Mouse (Mus musculus) kidney, postnatal 36 days (tissue): ENCODE measurements around the gene Icam2.

Source experiments
- DNase-seq, 2 experiments: peaks; one replicate each; pipeline ENCODE4 v3.0.0; 2021 to 2022; ENCODE audit warnings: mixed read lengths in 2 of 2

Gene Icam2

DNA sequence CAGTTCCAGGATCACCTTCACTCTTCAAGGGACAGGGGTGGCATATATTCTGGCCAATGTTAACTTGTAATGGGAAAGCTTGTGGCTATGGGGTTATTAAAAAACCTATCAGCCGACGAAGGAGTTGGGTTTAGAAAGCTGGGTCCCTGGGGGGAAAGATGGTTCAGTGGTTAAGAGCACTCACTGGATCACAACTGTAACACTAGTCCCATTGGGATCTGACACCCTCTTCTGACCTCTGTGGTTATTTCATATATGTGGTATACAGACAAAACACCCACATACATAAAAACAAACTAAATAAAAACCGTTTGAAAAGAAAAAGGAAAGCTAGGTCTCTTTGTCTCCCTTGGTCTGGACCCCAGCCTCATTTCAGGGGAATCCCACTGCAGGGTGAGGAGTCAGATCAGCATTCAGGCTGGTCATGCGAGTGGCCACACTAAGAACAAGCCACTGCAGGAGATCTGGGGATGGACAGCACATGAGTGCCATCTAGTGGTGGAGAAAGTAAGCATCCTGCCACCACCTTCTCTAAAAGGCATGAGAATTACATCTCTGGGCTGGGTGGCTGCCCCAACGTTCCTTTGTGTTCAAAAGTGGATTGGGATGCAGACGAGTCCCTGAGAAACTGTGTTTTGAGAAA is 3.8 kb upstream of the Icam2 start:
- peak; percentile 76 to 82 for DNase-seq

DNA sequence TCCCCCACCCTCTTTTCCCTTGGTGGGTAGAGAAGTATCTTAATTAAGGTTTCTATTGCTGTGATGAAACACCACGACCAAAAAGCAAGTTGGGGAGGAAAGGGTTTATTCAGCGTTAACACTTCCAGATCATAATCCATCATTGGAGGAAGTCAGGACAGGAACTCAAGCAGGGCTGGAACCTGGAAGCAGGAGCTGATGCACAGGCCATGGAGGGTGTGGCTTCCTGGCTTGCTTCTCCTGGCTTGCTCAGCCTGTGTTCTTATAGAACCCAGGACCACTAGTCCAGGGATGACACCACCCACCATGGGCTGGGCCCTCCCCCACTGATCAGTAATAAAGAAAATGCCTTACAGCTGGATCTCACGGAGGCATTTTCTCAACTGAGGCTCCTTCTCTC is 2.9 kb upstream of the Icam2 start:
- peak; percentile 40 to 44 for DNase-seq

DNA sequence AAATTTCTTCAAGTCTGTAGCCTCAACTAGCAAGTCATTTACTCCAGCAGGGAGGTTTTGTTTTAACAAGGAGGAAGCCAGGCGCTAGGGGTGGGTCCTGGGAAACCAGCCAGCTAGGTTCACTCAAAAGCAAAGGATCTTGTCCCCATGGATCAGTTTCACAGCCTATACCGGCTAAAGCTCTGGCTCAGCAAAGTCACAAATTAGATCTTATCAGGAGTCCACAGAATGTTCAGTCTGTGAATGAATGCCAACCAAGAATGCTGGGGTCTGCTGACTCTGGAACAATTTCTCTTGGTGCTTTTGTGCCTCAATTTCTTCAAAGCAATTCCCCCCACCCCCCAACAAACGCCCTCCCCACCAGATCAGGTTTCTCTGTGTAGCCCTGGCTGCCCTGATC is 1.7 kb upstream of the Icam2 start:
- peak; percentile 46 to 61 for DNase-seq

DNA sequence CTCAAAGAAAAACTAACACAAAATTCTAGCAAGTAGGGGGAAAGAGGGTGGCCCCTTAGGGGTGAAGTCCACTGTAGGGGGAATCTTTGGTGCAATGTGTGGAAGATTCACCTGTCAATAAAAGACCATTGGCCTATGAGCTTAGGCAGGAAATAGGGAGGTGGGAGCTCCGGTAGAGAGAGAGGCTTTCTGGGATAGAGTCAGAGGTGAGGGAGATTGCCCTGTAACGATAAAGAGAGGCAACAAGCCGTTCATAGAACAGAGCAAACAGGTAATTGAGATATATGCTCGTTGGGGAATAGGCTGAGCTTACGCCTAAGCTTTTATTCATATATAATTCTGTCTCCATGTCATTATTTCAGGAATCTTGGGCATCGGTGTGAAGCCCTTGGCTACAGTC is 855 bp downstream of the Icam2 start:
- DNase-seq = no peak

DNA sequence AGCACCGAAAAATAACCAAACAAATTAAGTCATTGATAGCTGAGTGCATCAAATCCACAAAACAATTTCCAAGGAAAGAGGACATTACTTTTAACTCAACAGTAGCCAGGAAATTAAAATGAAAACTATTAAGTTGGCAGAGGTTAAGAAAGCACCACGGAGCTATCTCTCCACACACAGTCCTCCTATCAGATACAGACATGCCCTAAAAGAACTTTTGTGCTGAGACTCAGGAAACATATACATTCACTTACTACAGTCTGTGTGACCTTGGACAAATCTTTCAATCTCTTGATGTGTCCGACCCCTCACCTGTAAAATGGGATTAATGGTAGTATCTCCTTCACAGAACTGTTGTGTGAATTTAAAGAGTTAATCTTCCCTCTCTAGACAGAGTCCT is 1.5 kb downstream of the Icam2 start:
- DNase-seq = no peak

DNA sequence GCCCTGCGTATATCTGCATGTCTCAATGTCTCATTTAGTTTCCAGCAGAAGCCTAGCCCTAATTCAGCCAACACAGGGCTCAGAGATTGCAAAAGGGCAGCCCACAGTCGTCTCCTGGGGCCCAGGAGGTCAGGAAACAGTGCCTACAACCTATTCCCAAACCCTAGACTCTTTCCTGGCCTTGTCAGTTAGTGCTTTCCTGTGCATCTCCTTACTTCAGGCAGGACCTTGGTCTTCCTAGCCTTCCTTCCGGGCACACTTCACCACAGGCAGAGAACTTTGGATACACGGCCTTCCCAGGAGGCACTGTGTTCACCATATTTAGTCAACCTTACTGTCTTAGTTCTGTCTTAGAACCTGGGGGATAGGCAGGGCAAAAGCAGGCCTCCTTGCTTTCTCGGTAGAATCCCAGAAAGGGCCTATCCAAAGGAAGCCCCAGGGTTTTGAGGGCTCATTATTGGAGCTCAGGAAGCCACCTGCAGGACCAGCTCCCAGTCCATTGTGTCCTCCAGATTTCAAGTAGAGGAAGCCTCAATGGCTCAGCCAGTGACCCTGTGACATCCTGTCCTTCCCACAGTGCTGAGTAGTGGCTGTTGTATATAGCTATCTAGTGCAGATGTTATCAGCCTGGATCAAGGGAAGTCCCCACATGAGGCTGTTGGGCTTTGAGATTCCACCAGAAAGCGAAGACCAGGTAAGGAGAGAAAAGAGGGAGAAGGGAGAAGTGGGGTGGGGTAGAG is 4.7 kb downstream of the Icam2 start:
- DNase-seq = peak in 1 of 2 experiments; percentile 12

DNA sequence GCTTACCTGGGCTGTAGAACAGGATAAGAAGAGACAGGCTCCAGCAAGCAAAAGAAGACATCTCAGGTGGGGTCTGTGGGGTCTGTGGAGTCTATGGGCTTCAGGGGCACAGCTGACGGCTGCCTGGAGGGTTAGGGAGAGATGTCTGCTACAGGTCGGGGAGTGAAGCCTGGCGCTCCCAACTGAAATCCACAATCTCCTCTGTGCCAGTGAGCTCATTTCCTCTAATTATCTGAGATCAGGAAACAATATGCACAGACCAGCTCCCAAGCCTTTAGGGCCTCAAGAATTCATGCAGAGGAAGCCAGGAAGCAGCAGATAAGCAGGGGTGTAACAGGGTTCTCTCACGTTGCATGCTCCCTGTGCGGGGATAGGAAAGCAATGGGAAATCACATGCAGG is 5.5 kb downstream of the Icam2 start:
- DNase-seq = peak; percentile 36 to 64

DNA sequence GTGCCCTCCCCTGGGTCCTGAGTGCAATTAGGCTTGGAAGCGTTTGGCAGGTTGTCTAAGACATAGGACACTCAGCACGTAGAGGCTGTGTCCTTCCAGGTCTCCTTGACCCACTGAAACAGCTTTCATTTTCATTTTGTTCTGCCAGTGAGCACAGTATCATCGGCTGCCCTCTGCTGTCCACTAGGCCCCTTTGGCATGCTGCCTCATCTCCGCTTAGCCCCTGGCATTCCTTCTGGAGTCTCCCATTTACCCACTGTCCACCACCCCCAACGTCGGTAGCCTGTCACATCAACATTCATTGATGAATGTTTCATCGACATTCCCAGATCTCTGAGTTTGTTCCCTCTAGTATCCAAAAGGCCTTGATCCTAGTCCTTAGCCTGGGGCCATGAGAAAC is 6.0 kb downstream of the Icam2 start:
- peak; percentile 51 to 55 for DNase-seq

DNA sequence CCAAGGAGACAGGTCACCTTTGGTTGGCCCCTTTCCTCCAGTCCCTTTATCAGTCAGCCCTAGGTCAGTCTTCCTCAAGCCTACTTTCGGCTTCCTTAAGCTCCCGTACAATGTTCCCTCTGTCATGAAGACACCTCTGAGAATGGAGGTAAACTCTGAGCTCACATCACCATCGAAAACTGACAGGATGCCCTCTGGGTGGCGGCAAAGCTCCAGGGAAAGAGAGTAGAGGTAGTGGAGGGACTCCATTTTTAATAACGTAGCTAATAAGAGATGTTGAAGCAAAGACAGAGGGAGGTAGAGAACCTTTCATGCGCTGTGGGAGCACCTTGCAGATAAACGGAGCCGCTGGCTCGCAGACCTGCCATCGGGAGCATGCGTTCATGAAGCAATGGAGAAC is 6.9 kb downstream of the Icam2 start:
- DNase-seq = peak in 1 of 2 experiments; percentile 42

DNA sequence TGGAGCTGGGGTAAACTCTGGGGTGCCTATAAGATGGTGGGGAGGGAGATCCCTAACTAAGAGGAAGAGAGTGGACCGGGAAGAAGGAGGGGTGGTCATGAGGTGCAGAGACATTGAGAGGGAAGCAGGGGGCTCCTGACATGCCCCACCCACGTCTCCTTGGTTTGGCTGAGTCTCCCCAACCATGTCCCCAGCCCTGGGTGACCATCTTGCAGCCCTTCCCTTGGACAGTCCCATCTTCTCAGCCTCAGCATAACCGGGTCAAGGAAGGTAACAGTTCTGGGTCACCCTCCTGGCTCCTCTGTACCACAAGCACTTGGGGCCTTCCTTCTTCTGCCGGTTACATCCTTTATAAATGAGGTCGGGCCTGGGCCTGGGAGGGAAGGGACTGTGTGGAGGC is 12.9 kb downstream of the Icam2 start:
- DNase-seq = no peak

DNA sequence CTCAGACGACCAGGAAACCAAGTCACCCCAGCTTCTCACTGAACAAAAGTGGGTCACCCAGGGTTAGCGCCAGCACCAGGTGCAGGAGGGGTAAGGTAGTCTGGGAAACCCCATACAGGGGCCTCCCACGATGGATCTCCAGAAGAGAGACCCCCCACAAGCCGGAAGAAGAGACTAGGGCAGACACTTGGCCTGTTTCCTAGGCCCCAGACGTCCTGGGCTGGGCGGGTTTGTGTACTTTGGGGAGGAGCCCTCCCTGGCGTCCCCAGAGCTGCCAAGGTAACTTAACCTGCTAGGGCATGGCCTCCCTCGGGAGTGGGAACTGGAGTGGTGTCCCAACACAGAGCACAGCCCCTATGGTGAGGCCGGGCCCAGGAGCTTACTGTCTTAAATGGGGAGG is 13.3 kb downstream of the Icam2 start:
- DNase-seq = no peak

DNA sequence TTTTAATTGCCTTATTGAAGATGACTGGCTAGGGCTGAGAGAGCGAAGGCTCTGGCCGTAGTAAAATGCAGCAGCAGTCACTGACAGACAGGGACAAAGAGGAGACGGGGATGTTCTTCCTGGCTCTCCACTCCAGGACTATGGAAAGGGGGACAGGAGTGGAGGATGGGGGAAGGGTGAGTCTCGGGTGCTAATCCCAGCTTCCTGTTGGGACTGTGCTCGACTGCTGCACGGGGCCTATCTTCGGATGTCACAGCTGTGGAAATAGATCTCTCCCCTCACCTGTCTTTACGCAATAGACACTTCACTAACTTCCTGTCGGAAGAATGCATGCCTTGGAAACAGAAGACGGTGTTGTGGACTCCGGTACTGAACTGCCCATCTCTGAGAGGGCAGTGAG is 13.9 kb downstream of the Icam2 start:
- DNase-seq = no peak

DNA sequence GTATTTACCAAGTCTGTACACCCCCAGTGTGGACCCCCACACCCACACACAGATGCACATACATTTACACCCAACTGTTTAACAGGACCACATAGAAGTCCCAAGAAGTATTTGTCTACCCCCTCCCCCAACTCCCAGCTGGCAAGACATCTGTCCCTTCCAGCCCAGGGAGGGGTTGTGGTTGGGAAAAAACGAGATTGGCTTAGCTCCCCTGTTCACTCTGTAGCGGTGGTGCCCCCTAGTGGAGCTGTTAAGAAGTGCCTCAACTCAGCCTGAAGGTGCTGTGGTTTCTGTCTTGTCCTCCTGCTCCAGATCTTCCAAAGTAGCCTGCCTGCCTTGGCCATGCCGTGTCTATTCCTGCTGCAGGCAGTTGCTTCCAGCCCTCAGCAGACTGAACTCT is 21.6 kb downstream of the Icam2 start:
- peak; percentile 60 to 92 for DNase-seq

DNA sequence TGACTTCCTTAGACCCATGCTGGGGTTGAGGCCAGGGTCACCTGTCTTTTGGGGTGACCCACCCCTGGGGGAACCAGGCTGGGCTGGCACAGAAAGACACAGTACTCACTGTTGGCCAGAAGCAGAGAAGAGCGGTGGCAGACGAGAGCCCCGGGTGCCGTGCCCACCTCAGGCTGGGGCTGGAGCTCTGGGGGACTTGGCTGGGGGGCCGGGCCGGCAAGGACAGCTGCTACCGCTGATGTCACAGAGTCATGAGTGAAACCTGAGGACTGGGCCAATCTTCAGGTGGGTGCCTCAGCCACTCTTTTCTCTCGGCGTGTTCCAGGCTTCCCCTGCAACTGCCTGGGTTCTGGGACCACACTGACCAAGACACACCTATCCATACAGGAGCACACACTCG is 22.5 kb downstream of the Icam2 start, which contains the start of gene Prr29:
Gene Prr29 (plus strand): TSS at position 107 of the 400 bp plus-strand sequence.
- no peak for DNase-seq

DNA sequence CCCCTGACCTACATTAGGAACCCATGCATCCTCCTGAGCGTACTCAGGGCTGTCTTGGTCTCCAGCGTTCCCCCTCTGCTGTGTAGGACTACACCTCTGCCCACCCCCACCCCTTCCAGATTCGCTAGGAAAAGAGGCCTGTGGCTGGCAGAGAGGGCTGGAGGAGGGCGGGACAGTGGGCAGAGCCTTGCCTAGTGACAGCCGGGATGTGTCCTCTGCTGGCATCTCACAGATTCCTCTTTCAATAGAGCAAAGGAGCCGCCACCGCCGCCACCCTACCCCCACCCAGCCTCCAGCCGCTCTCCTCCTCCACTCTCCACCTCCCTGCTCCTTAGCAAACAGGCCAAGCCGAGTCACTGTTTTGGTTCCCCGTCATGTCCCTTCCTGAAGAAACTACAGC is 23.2 kb downstream of the Icam2 start:
- no peak for DNase-seq

DNA sequence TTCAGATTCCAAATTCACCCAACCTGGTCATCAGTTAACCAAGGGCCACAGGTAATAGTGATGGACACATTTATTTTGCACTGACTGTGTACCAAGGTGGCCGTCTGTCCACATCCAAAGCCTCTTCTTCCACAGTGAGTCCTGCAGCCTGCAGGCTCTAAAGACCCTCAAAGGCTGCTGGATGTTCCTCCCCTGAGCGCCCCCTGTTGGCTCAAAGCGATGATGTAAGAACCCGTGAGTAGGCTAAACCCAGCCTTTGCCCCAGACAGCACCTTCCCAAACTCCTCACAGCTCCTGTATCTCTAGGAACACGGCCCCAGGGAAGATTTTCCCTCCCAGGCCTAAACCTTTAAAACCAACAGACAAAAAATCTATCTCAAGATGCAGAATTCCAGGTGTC is 28.5 kb downstream of the Icam2 start:
- DNase-seq = peak in 1 of 2 experiments; percentile 32

DNA sequence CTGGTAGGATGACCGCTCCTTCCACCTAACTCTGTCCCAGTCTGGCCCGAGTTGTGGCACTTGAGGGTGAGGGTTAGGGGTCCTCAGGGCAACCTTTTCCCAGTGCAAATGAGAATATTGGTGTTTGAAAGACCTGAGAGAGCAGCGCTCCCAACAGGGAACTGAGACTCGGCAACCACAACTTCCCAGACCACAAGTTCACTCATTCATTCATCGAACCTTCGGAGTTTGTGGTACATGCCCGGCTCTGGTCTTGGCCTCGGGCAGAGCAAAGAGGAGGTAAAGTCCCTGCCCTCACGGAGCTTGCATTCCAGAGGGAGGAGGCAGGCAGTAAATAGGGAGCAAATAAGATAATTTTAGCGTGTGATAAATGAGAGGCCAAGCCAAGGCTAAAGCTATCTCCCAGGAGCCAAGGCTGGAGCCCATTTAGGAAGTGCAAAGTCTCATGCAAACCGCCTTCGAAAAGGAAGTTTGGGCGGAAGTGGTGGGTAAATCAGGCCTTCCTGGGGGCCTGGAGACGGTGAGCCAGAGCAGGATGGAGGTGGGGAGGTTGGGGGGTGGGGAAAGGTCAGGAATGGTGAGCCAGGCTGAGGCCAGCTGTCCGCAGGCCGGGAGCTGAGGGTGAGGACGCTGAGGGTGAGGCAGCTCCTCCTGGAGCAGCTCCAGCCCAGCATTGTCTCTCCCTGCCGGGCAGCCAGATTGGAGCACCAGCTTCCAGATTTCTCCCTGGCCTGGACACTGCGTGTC is 32.3 kb downstream of the Icam2 start:
- DNase-seq = peak; percentile 11 to 47

DNA sequence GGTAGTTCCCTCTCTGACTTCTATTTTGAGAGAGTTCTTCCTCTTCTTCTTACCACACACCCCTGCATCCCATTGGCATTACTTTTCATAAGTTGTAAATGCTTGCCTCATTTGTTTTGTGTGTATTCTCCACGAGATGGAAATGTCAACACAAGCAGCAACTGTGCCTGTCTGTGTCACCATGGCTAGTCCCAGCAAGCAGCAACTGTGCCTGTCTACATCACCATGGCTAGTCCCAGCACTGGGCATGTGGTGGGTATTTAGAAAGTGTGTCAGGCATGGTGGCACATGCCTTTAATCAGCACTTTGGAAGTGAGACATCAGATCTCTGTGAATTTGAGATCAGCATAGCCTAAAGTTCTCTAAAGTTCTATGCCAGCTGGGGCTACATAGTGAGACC is 33.7 kb downstream of the Icam2 start:
- DNase-seq = no peak

DNA sequence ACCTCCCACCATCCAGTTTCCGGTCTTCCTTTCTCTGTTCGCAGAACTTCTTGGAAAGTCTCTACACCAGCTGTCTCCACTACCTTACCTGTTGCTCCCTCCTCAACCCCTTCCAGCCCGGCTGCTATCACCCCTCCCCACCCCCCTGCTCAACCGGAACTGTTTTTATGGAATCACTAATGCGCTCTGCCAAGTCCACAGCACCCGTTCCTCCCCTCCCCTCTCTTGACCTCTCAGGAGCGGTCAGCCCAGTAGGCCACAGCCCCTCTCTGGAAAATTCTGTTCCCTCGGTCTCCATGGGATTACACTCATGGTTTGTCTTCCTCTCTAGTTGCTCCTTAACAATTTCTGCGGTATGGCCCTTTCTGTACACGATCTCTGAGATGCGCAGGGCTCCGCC is 34.7 kb downstream of the Icam2 start, which contains the start of gene Scn4a:
Gene Scn4a (minus strand): TSS at position 101 of the 400 bp plus-strand sequence.
- DNase-seq = no peak

DNA sequence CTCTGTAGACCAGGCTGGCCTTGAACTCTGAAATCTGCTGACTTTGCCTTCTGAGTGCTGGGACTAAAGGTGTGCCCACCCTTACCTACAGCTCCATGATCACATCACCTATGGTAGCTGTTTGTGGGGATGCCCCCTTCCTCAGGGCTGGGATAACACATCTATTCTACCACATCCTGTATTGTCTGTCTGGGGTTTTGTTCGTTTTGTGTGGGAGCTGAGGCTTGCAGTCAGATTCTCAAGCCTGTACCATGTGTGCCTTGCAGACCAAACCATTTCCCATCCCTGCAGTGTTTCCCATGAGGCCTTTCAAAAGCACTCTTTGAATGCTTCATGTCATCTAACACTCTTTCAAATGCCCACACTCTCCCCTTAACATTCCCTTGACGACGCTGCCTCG is 35.9 kb downstream of the Icam2 start:
- DNase-seq = no peak

DNA sequence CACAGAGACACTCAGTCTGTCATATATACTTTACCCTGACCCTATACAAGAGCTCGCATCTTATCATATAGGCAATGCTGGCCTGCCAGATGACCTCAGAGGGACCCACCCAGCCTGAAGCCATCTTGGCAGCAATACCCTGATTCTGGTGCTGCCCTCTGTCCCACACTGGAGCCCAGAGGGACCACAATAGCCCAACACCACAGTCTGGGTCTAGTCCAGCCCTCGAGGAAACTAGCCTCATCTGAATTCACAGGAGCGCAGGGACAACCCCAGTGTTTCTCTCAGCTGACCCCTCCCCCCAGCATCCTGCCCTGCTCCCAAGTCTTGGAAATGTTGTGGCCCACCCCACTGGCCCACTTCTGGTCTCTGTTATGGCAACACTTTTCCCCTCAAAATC is 36.6 kb downstream of the Icam2 start:
- DNase-seq = no peak

DNA sequence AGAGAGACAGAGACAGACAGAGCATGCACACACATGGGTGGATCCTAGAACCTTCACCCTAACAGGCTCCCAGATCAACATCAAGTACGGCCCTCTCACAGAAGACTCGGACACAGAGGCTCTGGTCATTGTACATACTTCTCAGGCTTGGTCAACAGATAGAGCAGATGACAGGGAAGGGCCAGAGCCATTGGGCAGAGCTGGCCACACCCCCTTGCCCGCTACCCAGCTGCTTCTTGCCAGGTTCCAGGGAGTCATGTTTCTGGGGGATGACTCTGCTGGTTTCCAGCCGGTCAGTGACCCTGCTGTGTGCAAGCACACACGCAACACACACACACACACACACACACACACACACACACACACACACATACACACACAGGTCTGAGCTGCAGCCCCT is 37.0 kb downstream of the Icam2 start:
- no peak for DNase-seq

DNA sequence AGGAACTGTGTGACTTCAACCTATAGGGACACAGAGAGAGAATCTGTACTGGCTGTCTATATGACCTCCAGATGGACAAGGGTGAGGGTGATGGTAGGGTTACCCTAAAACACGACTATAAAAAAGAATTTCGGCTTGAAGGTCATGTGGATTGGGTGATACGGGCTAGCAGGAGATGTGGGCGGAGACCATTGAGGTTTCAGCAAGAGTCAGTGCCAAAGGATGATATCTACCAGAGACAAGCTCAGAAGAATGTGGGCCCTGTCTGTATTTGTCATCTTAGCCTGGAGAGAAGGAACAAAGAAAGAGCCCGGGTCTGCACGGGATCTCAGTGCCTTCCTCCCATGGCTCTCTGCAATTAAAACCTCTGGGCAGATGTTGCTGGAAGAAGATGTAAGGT is 38.1 kb downstream of the Icam2 start:
- DNase-seq = no peak

DNA sequence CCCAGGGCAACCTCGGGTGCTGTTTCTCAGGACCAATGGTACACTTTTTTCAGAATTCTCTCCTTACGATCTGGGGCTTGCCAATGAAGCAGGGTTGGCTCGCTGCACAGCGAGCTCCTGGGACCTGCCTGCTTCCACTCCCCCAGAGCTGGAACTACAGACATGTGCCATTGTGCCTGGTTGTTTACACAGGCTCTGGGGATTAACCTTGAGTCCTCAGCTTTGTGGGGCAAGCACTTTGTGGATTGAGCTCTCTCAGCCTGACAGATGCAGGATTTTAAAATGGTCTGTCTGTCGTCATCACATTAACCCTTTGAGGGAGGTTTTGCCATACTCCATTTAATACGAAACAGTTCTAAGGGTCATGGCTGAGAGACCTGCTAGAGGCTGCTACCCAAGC is 43.0 kb downstream of the Icam2 start:
- no peak for DNase-seq
